Mouse (Mus musculus): Measurements from ENCODE around the gene Tmem191c.

Gene Tmem191c

GRCm38 (mm10) chr16:17329848-17330570, 54.1 kb downstream of the Tmem191c start:
- peak in 1 of 2 experiments; percentile 36 for DNase-seq (ENCODE audit: low spot score in 2 of 2)

- no peak for DNase-seq (ENCODE audit: low spot score in 2 of 2)
These were observed 55.2 kb downstream of the Tmem191c start, which contains the start of gene Serpind1 for GRCm38 (mm10) chr16:17331116-17331515. TSS of gene Serpind1 (plus strand) at chr16:17331371.

- DNase-seq (ENCODE audit: low spot score in 2 of 2): no peak
These were observed 56.0 kb downstream of the Tmem191c start for GRCm38 (mm10) chr16:17331855-17332254.

Measured in right cerebral cortex, postnatal 36 days (tissue).